ENCODE assay signal across 10 mouse cellular contexts in the genomic region with DNA sequence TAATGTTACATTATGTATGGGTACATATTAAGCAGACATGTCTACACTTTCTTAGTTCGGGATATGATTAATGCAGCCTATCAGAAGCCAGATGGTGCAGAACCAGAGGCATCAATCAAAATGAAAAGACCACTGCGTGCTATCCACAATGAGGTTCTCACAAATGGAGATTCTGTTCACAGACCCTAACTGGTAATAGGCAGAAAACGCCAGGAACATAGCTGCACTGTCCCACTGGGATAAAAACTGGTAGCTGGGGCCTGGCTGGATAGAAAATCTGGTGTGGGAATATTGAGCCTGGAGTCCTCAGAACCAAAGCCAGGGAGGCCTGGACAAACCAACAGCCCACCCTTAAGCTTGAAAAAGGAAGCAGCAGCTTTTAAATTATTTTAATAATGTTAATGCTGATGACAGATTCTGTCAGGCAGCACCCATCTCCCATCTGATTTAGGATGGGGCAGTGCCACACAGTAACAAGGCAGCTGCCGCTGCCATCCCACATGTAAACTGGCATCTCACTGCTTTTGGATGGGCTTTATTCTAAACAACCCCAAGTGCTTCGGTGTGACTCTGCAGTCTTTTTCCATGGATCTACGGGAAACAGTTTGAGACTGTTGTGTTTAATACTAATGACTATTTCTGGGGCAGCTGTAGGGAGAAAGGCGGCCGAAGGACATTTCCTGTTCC.
DNase-seq lines count a peak whose midpoint lies in the region; ATAC-seq and TF ChIP-seq lines count a peak whose summit lies in the region.
"Had no signal": no experiment of that assay in that cellular context is flagged by ENCODE, and none has a peak within 500 bp of the region (broad histone marks: within the 10 kb centered on the region; RNA-seq: fewer than 3 reads in every experiment).

No protein-coding gene starts in this region.

- no peak overlapping the region for H3K9ac ChIP-seq in heart, postnatal 0 days (replicated peaks; ENCODE audit: low read depth, low read length)
- H3K9ac ChIP-seq in hindbrain, embryonic 11.5 days (ENCODE audit: low read depth, low read length): no peak overlapping the region
- H3K9ac ChIP-seq in midbrain, embryonic 15.5 days: no peak overlapping the region

- H3K36me3 ChIP-seq in heart, postnatal 0 days (replicated peaks; ENCODE audit: control insufficient read depth, insufficient read depth, low read length): no peaks in the 10 kb centered on the region
- no peaks in the 10 kb centered on the region for H3K36me3 ChIP-seq in hindbrain, embryonic 11.5 days (ENCODE audit: control insufficient read depth, insufficient read depth, low read length)
- H3K36me3 ChIP-seq in midbrain, embryonic 15.5 days (replicated peaks): no peaks in the 10 kb centered on the region

- no peak overlapping the region for H3K4me3 ChIP-seq in heart, postnatal 0 days (ENCODE audit: low read depth, low read length)
- no peak overlapping the region for H3K4me3 ChIP-seq in hindbrain, embryonic 11.5 days (ENCODE audit: low read depth, low read length)
- no peak overlapping the region for H3K4me3 ChIP-seq in midbrain, embryonic 15.5 days

- no peak for TF ChIP-seq CTCF in heart, postnatal 0 days (IDR thresholded peaks at IDR 0.05; ENCODE audit: low read depth)

- no peaks in the 10 kb centered on the region for H3K9me3 ChIP-seq in heart, postnatal 0 days (replicated peaks; ENCODE audit: control insufficient read depth, low read length)
- H3K9me3 ChIP-seq in hindbrain, embryonic 11.5 days (ENCODE audit: control insufficient read depth, low read length): no peaks in the 10 kb centered on the region
- H3K9me3 ChIP-seq in midbrain, embryonic 15.5 days: no peaks in the 10 kb centered on the region

- no peak for TF ChIP-seq EP300 in heart, postnatal 0 days (IDR thresholded peaks at IDR 0.05; ENCODE audit: low read depth)

- no peak for ATAC-seq in heart, postnatal 0 days (ENCODE audit: insufficient read depth, low read depth)
- peak; percentile 95 for ATAC-seq in hindbrain, embryonic 11.5 days (ENCODE audit: low FRiP score)
- ATAC-seq in midbrain, embryonic 15.5 days (replicated peaks): peak; percentile 89
- no peak for ATAC-seq in megakaryocyte, adult 5-6 weeks (ENCODE audit: poor library complexity, severe bottlenecking)

- intact Hi-C loops in gastrocnemius, postnatal 36 days (cut with DNase I): no loop called here
- intact Hi-C loops in left cerebral cortex, postnatal 25 days (cut with DNase I): no loop called here

- H3K27me3 ChIP-seq in heart, postnatal 0 days (ENCODE audit: control insufficient read depth, insufficient read depth, low read length): no peaks in the 10 kb centered on the region
- H3K27me3 ChIP-seq in hindbrain, embryonic 11.5 days (ENCODE audit: control insufficient read depth, insufficient read depth, low read length): no peaks in the 10 kb centered on the region
- H3K27me3 ChIP-seq in midbrain, embryonic 15.5 days (replicated peaks): no peaks in the 10 kb centered on the region

- peaks cover 26% of the 10 kb centered on the region for H3K4me1 ChIP-seq in heart, postnatal 0 days (ENCODE audit: control insufficient read depth, insufficient read depth)
- H3K4me1 ChIP-seq in hindbrain, embryonic 11.5 days (replicated peaks; ENCODE audit: control insufficient read depth, insufficient read depth, low read length): peaks cover 5% of the 10 kb centered on the region
- H3K4me1 ChIP-seq in midbrain, embryonic 15.5 days: peaks cover 35% of the 10 kb centered on the region

- H3K4me2 ChIP-seq in heart, postnatal 0 days (ENCODE audit: low read depth, low read length): no peak overlapping the region
- no peak overlapping the region for H3K4me2 ChIP-seq in hindbrain, embryonic 11.5 days (replicated peaks; ENCODE audit: low read depth, low read length)
- H3K4me2 ChIP-seq in midbrain, embryonic 15.5 days: no peak overlapping the region

- peak; percentile 30 for DNase-seq in heart, postnatal 0 days (ENCODE audit: low spot score)
- no peak for DNase-seq in heart, adult 8-10 months (ENCODE audit: low spot score)
- peak; percentile 84 for DNase-seq in embryo, embryonic 11 days
- DNase-seq in hindbrain, embryonic 11.5 days (ENCODE audit: low spot score): peak; percentile 84
- no peak for DNase-seq in gastrocnemius, postnatal 36 days
- no peak for DNase-seq in left cerebral cortex, postnatal 25 days (ENCODE audit: low spot score in 2 of 2)
- DNase-seq: adrenal gland, postnatal 10 days; lung, adult 2 months had no signal

- peak overlapping the region; percentile 30; the same call in 1 of the 2 replicates for H3K27ac ChIP-seq in heart, postnatal 0 days (ENCODE audit: low read depth)
- H3K27ac ChIP-seq in hindbrain, embryonic 11.5 days (ENCODE audit: low read depth, low read length): peak overlapping the region; percentile 92
- H3K27ac ChIP-seq in midbrain, embryonic 15.5 days: peak overlapping the region; percentile 77

- WGBS in heart, postnatal 0 days: 52% methylated on average over 8 of the region's 8 CpGs
- WGBS in hindbrain, embryonic 11.5 days: 20% methylated on average over 8 of the region's 8 CpGs
- WGBS in midbrain, embryonic 15.5 days: 11% methylated on average over 8 of the region's 8 CpGs

Comparison
In these comparisons a context has a peak if more than half of its experiments do, and no peak if none do; other contexts are left out.
1. DNase-seq: peak in heart, postnatal 0 days (single experiment), embryo, embryonic 11 days (single experiment) and hindbrain, embryonic 11.5 days (single experiment); none in heart, adult 8-10 months (single experiment), gastrocnemius, postnatal 36 days (0 of 2) and left cerebral cortex, postnatal 25 days (0 of 2).
2. ATAC-seq: peak in hindbrain, embryonic 11.5 days (single experiment) and midbrain, embryonic 15.5 days (single experiment); none in heart, postnatal 0 days (single experiment) and megakaryocyte, adult 5-6 weeks (single experiment).
3. H3K27ac ChIP-seq: peak in every context shown above with its lines; median percentile 92 in hindbrain, embryonic 11.5 days; 77 in midbrain, embryonic 15.5 days; 30 in heart, postnatal 0 days.